In genomic region chr9:95803783-95804182, GRCm38 (mm10) we compare ENCODE assay signal across 14 mouse cellular contexts. TPM values are rescaled to one million over a fixed set of nuclear protein-coding genes. Genes with fewer than 3 reads are reported as not detected.
"Had no signal": no experiment of that assay in that cellular context is flagged by ENCODE, and none has a peak within 500 bp of the region (broad histone marks: within the 10 kb centered on the region; RNA-seq: fewer than 3 reads in every experiment).

No protein-coding gene starts in this region.

- H3K9me3 ChIP-seq: limb, embryonic 15.5 days; liver, embryonic 15.5 days; midbrain, embryonic 15.5 days; neural tube, embryonic 12.5 days had no signal

- H3K36me3 ChIP-seq: limb, embryonic 15.5 days; liver, embryonic 15.5 days; midbrain, embryonic 15.5 days; neural tube, embryonic 12.5 days had no signal

- ATAC-seq: midbrain, embryonic 15.5 days had no signal

- H3K9ac ChIP-seq: limb, embryonic 15.5 days; liver, embryonic 15.5 days; lung, embryonic 14.5 days; midbrain, embryonic 15.5 days; neural tube, embryonic 12.5 days had no signal

- H3K27ac ChIP-seq: limb, embryonic 15.5 days; liver, embryonic 15.5 days; macrophage; midbrain, embryonic 15.5 days; neural tube, embryonic 12.5 days had no signal

- H3K4me2 ChIP-seq: limb, embryonic 15.5 days; liver, embryonic 15.5 days; lung, embryonic 14.5 days; midbrain, embryonic 11.5 days; midbrain, embryonic 15.5 days; neural tube, embryonic 12.5 days had no signal

- H3K27me3 ChIP-seq: limb, embryonic 15.5 days; liver, embryonic 15.5 days; midbrain, embryonic 15.5 days; neural tube, embryonic 12.5 days had no signal

- DNase-seq: kidney, adult 18-20 months; kidney, postnatal 14 days; layer of hippocampus, postnatal 36 days; lung, embryonic 14.5 days; lung, postnatal 10 days; spleen, adult 18-20 months; thymus, adult 18-20 months; thymus, postnatal 14 days had no signal

- H3K4me1 ChIP-seq: limb, embryonic 15.5 days; liver, embryonic 15.5 days; midbrain, embryonic 15.5 days; neural tube, embryonic 12.5 days had no signal

- H3K4me3 ChIP-seq: limb, embryonic 15.5 days; liver, embryonic 15.5 days; midbrain, embryonic 15.5 days; neural tube, embryonic 12.5 days had no signal

RNA-seq across cellular contexts. Expression of gene Trpc1, which starts 53.6 kb away (rescaled TPM):
- polyA plus RNA-seq: macrophage had no signal
